Mouse (Mus musculus) intestine, embryonic 16.5 days (tissue): Measurements from ENCODE around the gene Sox6. TPM values are rescaled to one million over a fixed set of nuclear protein-coding genes. Genes with fewer than 3 reads are reported as not detected.

Experiments
- ATAC-seq: fragments of 200-750 bp; cut with Nextera tagmentation; 2 replicates; pipeline ENCODE4 v1.8.0; 2017; ENCODE audit warnings: moderate TSS enrichment, moderate library complexity
- H3K27ac ChIP-seq: fragments of 300-500 bp; sonication (generic); 2 replicates; pipeline ENCODE4 v1.5.1; 2014; ENCODE audit warnings: mild to moderate bottlenecking, low read length
- H3K27me3 ChIP-seq: fragments of 300-500 bp; sonication (generic); replicated peaks from 2 replicates; pipeline ENCODE4 v1.6.1; 2014; ENCODE audit warnings: low read length, control low read depth, mixed read lengths; ENCODE audit not compliant: control insufficient read depth, insufficient read depth
- H3K36me3 ChIP-seq: fragments of 300-500 bp; sonication (generic); 2 replicates; pipeline ENCODE4 v1.6.1; 2014; ENCODE audit warnings: low read length, control low read depth; ENCODE audit not compliant: control insufficient read depth, insufficient read depth
- H3K4me1 ChIP-seq: fragments of 300-500 bp; sonication (generic); 2 replicates; pipeline ENCODE4 v1.6.1; 2014; ENCODE audit warnings: low read length, control low read depth, mixed read lengths; ENCODE audit not compliant: control insufficient read depth, insufficient read depth
- H3K4me2 ChIP-seq: fragments of 300-500 bp; sonication (generic); 2 replicates; pipeline ENCODE4 v1.6.1; 2014; ENCODE audit warnings: low read depth, low read length, control low read depth
- H3K4me3 ChIP-seq: fragments of 300-500 bp; sonication (generic); 2 replicates; pipeline ENCODE4 v1.5.1; 2014; ENCODE audit warnings: mild to moderate bottlenecking, low read length
- H3K9ac ChIP-seq: fragments of 300-500 bp; sonication (generic); 2 replicates; pipeline ENCODE4 v1.6.1; 2014; ENCODE audit warnings: low read depth, low read length
- H3K9me3 ChIP-seq: fragments of 300-500 bp; sonication (generic); 2 replicates; pipeline ENCODE4 v1.6.1; 2016; ENCODE audit warnings: low read length, control low read depth; ENCODE audit not compliant: control insufficient read depth
- WGBS: fragments of 180-500 bp; shearing (Covaris S2); extraction: QIAGEN DNeasy Blood & Tissue Kit; methylation state at CpG from one replicate; pipeline ENCODE4 v1.1.7; 2014; 5-methylcytosine and 5-hydroxymethylcytosine counted together
- polyA plus RNA-seq: library from polyadenylated mRNA; unstranded; fragments of >200 nt; fragmentation: Nextera tagmentation; extraction: Ambion mirVana; gene quantifications from 2 replicates; pipeline ENCODE4 v1.2.1, GENCODE M21; 2015

The Sox6 gene
- polyA plus RNA-seq, 1 experiment from 2014 or later = 25.3 TPM

DNA sequence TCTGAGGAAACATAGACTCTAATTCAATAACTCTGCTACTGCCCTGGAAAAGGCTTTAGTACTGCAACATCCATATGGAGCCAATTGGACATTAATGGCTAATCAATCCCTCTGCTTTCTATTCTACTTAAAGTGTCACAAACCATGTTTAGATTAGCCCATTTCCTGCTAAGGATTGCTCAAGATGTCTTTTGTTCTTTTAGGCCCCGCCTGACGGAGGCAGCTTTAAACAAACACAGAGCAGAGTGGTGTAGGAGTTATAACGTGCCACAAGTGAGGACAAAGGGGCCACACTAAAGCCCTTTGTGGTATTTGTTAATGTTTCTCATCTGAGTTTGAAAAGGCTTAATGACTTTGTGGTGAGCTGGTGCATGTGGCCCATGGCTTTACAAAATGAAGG is 537.1 kb downstream of the Sox6 start:
- Histone ChIP-seq H3K4me2 (no peak overlapping the region), H3K9ac (no peak overlapping the region), H3K9me3 (no peaks in the 10 kb centered on the region), H3K4me1 (peaks cover 18% of the 10 kb centered on the region), H3K27me3 (no peaks in the 10 kb centered on the region), H3K4me3 (no peak overlapping the region), H3K27ac (peak overlapping the region; percentile 61), H3K36me3 (no peaks in the 10 kb centered on the region)
- WGBS = 14% methylated on average over 3 of the region's 3 CpGs
- peak; percentile 91 for ATAC-seq

DNA sequence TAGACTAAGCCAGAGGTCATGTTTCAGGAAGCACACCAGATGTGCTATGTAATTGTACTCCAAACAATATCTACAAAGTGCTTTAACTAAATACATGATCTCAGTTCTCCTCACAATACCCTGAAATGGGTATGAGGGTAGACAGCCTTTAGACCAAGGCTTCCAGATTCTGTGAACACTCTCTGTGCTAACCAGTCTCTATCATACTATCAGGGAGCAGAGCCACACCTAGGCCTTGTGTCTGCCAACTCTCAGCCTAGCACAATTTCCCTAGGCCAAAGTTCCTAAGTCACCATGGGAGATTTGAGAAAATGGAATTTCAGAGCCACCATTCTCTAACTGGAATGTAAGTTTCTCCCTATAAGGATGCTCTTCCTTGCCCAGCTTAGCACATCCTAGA is 537.8 kb downstream of the Sox6 start:
- Histone ChIP-seq H3K9ac (no peak overlapping the region), H3K4me3 (no peak overlapping the region), H3K27me3 (no peaks in the 10 kb centered on the region), H3K9me3 (no peaks in the 10 kb centered on the region), H3K4me1 (peaks cover 18% of the 10 kb centered on the region), H3K36me3 (no peaks in the 10 kb centered on the region), H3K4me2 (no peak overlapping the region), H3K27ac (peak overlapping the region; percentile 61)
- ATAC-seq = peak; percentile 67

DNA sequence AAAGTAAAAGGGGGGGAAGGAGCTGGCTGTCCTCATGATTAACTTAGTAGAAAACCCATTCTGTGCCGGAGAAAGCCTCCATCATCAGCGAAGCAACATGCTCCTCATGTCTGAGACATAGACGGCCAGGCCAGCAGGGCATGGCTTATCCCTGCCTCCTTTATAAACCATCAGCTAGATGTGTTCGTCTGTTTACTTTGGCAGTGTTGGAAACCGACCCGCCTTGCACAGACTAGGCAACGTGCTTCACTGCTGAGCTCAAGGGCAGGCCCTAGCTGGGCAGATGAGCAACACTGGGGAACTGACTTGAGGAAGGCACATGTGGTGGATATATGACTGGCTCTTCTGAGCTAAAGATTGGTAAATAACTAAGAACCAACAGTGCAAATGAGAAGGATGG is 538.4 kb downstream of the Sox6 start:
- H3K27me3 ChIP-seq = no peaks in the 10 kb centered on the region
- peaks cover 18% of the 10 kb centered on the region for H3K4me1 ChIP-seq
- no peak overlapping the region for H3K4me3 ChIP-seq
- H3K4me2 ChIP-seq = no peak overlapping the region
- ATAC-seq = peak; percentile 75; the same call in 1 of the 2 replicates
- H3K27ac ChIP-seq = no peak overlapping the region
- no peak overlapping the region for H3K9ac ChIP-seq
- H3K36me3 ChIP-seq = no peaks in the 10 kb centered on the region
- H3K9me3 ChIP-seq = no peaks in the 10 kb centered on the region
- WGBS = 30% methylated on average over 7 of the region's 7 CpGs

DNA sequence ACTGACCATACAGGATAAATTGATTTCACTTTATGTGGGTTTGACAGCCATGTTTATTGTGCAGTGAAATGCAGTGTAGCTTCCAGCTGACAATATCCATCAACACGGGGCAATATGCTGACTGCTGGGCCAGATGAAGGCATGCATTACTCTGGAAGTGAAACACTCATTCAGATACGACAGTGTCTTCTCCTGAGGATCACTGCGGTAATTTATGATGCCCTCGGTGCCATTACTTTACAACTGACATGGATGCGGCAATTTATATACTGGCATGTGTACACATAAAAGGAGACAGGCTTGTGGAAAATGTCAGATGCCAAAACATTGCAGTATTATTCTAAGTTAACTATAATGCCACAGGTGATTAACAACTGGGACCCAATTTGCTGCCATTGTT is 546.9 kb downstream of the Sox6 start:
- ATAC-seq = no peak
- Histone ChIP-seq H3K9ac (no peak overlapping the region), H3K4me1 (peaks cover 3% of the 10 kb centered on the region; the same call in 1 of the 2 replicates), H3K9me3 (no peaks in the 10 kb centered on the region), H3K27me3 (no peaks in the 10 kb centered on the region), H3K4me3 (no peak overlapping the region), H3K27ac (no peak overlapping the region), H3K4me2 (no peak overlapping the region), H3K36me3 (no peaks in the 10 kb centered on the region)
- WGBS = 71% methylated on average over 5 of the region's 5 CpGs

DNA sequence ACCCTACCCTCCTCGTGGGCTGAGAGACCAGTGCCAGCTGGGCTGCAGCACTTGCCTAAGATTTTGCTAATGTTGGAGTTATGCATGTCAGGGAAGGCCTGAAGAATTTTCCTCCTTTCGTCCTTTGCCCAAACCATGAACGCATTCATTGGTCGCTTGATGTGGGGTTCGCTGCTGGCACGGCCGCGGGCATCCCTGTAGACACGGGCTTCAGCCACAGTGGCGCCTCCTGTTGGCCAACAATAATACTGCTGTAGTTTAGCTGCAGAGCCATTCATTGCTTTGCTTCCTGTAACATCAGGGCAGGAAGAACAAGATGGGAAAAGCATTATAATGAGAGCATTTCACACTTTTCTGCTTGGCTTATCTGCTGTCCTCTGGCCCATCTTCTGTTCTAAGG is 549.0 kb downstream of the Sox6 start:
- no peak overlapping the region for H3K9ac ChIP-seq
- H3K27ac ChIP-seq = no peak overlapping the region
- H3K4me3 ChIP-seq = no peak overlapping the region
- no peaks in the 10 kb centered on the region for H3K9me3 ChIP-seq
- no peak for ATAC-seq
- no peaks in the 10 kb centered on the region for H3K27me3 ChIP-seq
- no peak overlapping the region for H3K4me2 ChIP-seq
- H3K36me3 ChIP-seq = no peaks in the 10 kb centered on the region
- WGBS = 67% methylated on average over 10 of the region's 10 CpGs
- peaks cover 3% of the 10 kb centered on the region; the same call in 1 of the 2 replicates for H3K4me1 ChIP-seq

DNA sequence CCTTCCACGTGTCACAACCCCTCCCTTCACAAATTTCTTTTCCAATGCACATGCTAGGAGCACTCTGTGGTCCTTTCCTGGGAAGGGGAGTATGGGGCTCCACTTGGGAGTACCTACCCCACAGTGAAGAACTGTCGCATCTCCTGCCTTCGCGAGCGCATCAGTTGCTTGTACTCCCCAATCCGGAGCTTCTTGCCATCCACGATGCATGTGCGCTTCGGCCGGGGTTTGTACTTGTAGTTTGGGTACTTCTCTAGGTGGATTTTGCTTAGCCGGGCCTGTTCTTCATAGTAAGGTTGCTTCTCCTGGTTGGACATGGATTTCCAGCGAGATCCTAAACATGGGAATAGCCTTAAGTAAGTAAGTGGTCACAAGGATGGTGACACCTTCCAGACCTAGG is 552.2 kb downstream of the Sox6 start:
- 95% methylated on average over 12 of the region's 12 CpGs for WGBS
- no peak for ATAC-seq
- H3K27ac ChIP-seq = no peak overlapping the region
- H3K4me2 ChIP-seq = no peak overlapping the region
- H3K9ac ChIP-seq = no peak overlapping the region
- H3K36me3 ChIP-seq = no peaks in the 10 kb centered on the region
- no peaks in the 10 kb centered on the region for H3K9me3 ChIP-seq
- no peaks in the 10 kb centered on the region; the same call in 1 of the 2 replicates for H3K4me1 ChIP-seq
- H3K4me3 ChIP-seq = no peak overlapping the region
- no peaks in the 10 kb centered on the region for H3K27me3 ChIP-seq

DNA sequence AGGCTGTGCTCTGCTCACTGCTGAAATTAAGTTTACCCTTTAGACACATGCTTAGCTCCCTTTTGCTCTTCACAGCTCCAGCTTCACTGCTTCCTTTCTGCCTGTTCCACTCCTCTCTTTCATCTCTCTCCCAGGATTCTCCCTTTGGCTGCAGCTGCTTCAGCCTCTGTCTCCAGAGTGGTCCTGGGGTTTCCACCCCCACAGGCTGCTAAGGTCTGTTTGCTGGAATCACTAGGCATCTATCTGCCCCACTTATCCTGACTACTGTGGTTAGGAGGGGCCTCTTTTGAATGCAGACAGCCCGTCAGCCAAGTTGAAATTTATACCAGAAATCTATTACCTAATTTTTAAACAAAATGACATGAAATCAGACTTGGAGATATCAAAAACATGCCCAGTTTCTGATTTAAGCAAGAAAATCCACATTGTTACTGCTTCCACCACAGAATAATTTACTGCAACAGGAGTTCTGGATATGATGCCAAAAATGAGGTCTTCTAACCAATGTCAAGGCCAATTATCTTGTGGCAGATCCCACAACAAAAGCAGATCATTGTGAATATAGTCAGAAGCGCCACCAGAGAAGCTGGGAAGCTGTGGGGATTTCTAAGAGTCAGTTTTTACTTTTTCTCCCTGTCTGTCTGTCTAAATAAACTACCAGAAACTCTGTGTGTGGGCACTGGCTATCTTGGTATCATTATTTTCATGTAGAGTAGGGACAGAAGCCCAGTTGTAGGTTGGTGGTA is 552.8 kb downstream of the Sox6 start:
- Histone ChIP-seq H3K36me3 (no peaks in the 10 kb centered on the region), H3K27me3 (no peaks in the 10 kb centered on the region), H3K9me3 (no peaks in the 10 kb centered on the region), H3K27ac (no peak overlapping the region), H3K9ac (no peak overlapping the region), H3K4me3 (no peak overlapping the region), H3K4me2 (no peak overlapping the region), H3K4me1 (no peaks in the 10 kb centered on the region; the same call in 1 of the 2 replicates)
- WGBS = 77% methylated on average over 2 of the region's 2 CpGs
- no peak for ATAC-seq

DNA sequence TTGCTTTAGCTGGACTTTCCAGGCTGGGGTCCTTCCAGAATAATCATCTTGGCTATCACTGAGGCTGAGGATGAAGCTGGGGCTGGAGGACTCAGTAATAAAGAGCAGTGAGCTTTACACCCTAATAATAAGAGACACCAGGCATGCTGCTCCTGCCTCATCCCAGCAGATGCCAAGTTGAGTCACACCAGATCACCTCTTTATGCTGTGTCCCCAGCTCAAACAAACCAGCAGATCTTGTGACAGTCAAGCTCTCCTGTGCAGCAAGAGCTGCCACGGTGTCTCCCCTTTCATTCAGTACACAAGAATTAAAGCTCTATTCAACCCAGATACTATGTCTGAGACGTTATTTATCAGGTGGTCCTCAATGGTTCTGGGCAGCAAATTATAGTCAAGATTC is 560.8 kb downstream of the Sox6 start:
- Histone ChIP-seq H3K4me3 (no peak overlapping the region), H3K27me3 (no peaks in the 10 kb centered on the region), H3K36me3 (no peaks in the 10 kb centered on the region), H3K4me2 (no peak overlapping the region), H3K9ac (no peak overlapping the region), H3K4me1 (no peaks in the 10 kb centered on the region), H3K9me3 (no peaks in the 10 kb centered on the region), H3K27ac (no peak overlapping the region)
- WGBS = 65% methylated on average over 2 of the region's 2 CpGs
- no peak for ATAC-seq

DNA sequence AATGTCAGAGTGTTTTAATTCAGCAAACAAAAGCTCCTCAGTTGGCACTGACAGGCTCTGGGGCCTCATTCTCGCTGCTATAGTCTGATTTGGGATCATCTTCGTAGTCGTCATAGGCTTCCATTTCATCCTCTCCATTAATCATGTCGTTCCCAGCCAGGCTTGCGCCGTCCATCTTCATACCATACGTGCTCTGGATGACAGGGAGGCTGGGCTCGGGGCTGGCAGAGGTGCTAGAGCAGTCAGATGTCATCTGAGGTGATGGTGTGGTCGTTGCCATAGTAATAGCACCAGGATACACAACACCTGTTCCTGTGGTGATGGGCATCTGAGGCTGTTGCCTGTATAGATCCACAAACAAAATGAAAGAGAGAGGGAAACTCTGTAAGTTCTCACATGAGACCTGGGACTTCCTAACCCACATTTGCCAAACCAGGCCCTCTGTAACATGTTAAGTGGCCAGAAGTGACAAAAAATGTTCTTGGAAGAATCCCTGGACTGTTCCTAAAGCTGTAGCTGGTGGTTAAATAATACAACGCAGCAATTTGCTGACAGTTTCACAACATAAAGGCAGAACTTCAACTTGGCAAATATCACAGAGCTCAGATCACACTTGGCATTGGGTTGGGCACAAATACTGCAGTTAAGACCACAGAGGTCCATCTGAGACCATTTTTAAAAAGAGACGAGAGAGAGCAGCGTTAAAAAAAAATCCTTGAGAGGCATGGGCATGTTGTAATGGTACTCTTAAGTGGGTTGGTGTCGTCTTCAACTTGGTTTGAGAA is 561.5 kb downstream of the Sox6 start:
- Histone ChIP-seq H3K4me3 (no peak overlapping the region), H3K9me3 (no peaks in the 10 kb centered on the region), H3K9ac (no peak overlapping the region), H3K4me1 (no peaks in the 10 kb centered on the region), H3K4me2 (no peak overlapping the region), H3K27ac (no peak overlapping the region), H3K36me3 (no peaks in the 10 kb centered on the region), H3K27me3 (no peaks in the 10 kb centered on the region)
- no peak for ATAC-seq
- 62% methylated on average over 13 of the region's 13 CpGs for WGBS
